Mouse (Mus musculus) stomach, embryonic 15.5 days (tissue): ENCODE measurements at regions not wholly inside any gene's neighbourhood (a gene's known extent, or its start where the extent isn't known, plus 50 kb on each side); places are given as distances from the start of the nearest gene placed in this dataset.

Experiments
- ATAC-seq: fragments of 200-750 bp; cut with Nextera tagmentation; 2 replicates; pipeline ENCODE4 v1.8.0; 2017; ENCODE audit warnings: low read depth, moderate number of reproducible peaks, moderate TSS enrichment; ENCODE audit not compliant: insufficient read depth, low FRiP score
- H3K27ac ChIP-seq: fragments of 300-500 bp; sonication (generic); 2 replicates; pipeline ENCODE4 v1.5.1; 2015; ENCODE audit warnings: mild to moderate bottlenecking, inconsistent platforms
- H3K27me3 ChIP-seq: fragments of 300-500 bp; sonication (generic); replicated peaks from 2 replicates; pipeline ENCODE4 v1.6.1; 2015; ENCODE audit warnings: inconsistent platforms
- H3K36me3 ChIP-seq: fragments of 300-500 bp; sonication (generic); 2 replicates; pipeline ENCODE4 v1.6.1; 2015; ENCODE audit warnings: inconsistent platforms
- H3K4me1 ChIP-seq: fragments of 300-500 bp; sonication (generic); 2 replicates; pipeline ENCODE4 v1.6.1; 2015; ENCODE audit warnings: inconsistent platforms
- H3K4me2 ChIP-seq: fragments of 300-500 bp; sonication (generic); 2 replicates; pipeline ENCODE4 v1.6.1; 2015; ENCODE audit warnings: mild to moderate bottlenecking, inconsistent platforms
- H3K4me3 ChIP-seq: fragments of 300-500 bp; sonication (generic); replicated peaks from 2 replicates; pipeline ENCODE4 v1.5.1; 2015; ENCODE audit warnings: inconsistent platforms
- H3K9ac ChIP-seq: fragments of 300-500 bp; sonication (generic); 2 replicates; pipeline ENCODE4 v1.6.1; 2015; ENCODE audit warnings: inconsistent platforms
- H3K9me3 ChIP-seq: fragments of 300-500 bp; sonication (generic); 2 replicates; pipeline ENCODE4 v1.6.1; 2016; ENCODE audit warnings: inconsistent platforms
- WGBS: fragments of 180-500 bp; shearing (Covaris S2); methylation state at CpG from one replicate; pipeline ENCODE4 v1.1.7; 2015; 5-methylcytosine and 5-hydroxymethylcytosine counted together

DNA sequence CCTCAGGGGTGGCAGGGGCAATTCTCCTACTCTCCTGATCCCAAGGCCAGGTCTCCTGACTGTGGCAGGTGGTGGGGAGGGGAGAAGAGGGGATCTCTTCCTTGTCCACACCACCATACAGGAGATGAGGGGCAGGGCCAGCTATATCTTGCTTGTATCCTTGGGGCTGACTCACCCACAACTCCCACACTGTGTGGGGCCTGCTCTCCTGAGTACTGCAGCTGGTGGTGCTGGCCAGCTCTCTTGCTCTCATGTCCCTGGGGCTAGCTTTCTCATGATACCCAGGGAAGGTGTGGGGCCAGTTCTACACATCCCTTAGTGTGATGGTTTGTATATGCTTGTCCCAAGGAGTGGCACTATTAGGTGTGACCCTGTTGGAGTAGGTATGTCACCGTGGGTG lies 177.4 kb downstream of the Shq1 start:
- no peak for ATAC-seq
- 63% methylated on average over 1 of the region's 1 CpGs for whole genome bisulfite sequencing

DNA sequence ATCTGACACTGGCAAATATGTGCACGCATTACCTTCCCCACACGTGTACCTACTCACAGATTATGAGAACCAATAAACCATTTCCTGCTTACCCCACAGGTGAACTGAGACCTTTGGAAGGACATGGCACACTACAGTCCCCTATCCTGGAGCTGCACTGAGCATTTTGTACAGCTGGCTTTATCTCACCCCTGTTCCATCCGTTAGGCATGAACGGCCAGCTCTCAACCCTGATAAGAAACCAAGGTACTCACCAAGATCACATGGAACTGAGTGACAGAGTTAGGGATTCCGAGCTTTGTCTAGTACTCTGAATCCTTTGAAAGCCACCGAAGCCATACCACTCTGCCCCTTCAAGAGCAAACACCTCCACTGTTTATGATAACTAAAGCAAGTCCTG lies 179.1 kb downstream of the Shq1 start:
- Histone ChIP-seq H3K9ac (no peak overlapping the region), H3K9me3 (no peaks in the 10 kb centered on the region), H3K27ac (no peak overlapping the region), H3K27me3 (no peaks in the 10 kb centered on the region), H3K4me2 (no peak overlapping the region), H3K4me3 (no peak overlapping the region), H3K4me1 (no peaks in the 10 kb centered on the region), H3K36me3 (no peaks in the 10 kb centered on the region)
- ATAC-seq = no peak
- 72% methylated on average over 6 of the region's 6 CpGs for WGBS

More for the DNA sequence above, 177.4 kb downstream of the Shq1 start:
- H3K9me3 ChIP-seq = no peaks in the 10 kb centered on the region
- H3K27me3 ChIP-seq = no peaks in the 10 kb centered on the region
- no peak overlapping the region for H3K9ac ChIP-seq
- H3K4me3 ChIP-seq = no peak overlapping the region
- no peaks in the 10 kb centered on the region for H3K36me3 ChIP-seq
- H3K4me1 ChIP-seq = no peaks in the 10 kb centered on the region
- H3K27ac ChIP-seq = no peak overlapping the region
- no peak overlapping the region for H3K4me2 ChIP-seq

DNA sequence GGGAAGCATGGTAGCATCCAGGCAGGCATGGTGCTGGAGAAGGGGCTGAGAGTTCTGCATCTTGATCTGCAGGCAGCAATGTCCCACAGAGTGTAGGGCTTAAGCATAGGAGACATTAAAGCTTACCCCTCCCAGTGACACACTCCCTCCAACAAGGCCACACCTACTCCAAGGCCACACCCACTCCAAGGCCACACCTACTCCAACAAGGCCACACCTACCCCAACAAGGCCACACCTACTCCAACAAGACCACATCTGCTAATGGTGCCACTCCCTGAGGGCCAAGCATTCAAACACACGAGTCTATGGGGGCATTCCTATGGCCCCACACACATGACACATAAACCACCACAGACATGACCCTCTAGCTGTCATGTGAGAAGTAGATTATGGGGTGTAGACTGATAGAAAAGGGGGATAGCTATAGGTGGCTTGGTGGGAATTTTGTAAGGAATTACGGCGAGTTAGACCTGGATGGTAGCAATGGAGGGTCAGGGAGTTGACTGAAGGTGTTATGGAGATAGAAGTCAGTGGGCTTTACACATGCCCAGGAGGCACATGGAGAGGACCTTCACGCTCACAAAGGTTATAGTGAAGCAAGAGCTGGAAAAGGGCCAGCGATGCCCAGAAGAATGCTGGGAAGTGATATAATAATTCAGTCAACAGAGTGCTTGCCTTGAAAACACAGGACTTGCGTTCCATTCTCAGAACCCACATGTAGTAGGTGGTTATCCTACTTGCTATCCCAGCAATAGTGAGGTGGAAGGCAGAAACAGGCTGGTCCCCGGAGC lies 179.8 kb downstream of the Shq1 start:
- H3K27ac ChIP-seq = no peak overlapping the region
- 92% methylated on average over 7 of the region's 7 CpGs for WGBS
- ATAC-seq = no peak

DNA sequence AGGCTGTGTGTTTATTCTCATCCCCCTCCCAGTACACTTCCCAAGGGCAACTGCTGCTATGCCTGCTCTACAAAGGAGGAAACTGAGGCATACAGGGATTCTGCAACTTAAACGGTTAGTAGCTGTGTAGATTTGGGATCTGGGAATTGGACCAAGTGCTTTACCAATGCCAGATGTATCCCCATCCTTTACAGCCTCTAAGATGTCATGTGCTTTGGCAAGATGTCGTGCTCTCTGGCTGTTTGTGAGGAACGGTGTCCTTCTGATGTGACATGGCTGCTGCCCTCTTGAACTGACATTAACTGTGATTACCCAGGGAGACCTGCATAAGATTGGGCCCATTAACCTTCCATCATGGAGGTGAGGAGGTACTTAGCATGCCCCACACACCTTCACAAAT lies 187.1 kb downstream of the Shq1 start:
- peaks cover 14% of the 10 kb centered on the region; the same call in 1 of the 2 replicates for H3K4me1 ChIP-seq
- no peaks in the 10 kb centered on the region for H3K36me3 ChIP-seq
- no peak overlapping the region for H3K27ac ChIP-seq
- no peaks in the 10 kb centered on the region for H3K9me3 ChIP-seq
- 0 out of 2 replicates have a peak, but pooled peaks cover 4% of the 10 kb centered on the region for H3K27me3 ChIP-seq
- H3K4me2 ChIP-seq = peak overlapping the region; percentile 26; the same call in 1 of the 2 replicates
- no peak overlapping the region for H3K9ac ChIP-seq
- 57% methylated on average over 3 of the region's 3 CpGs for WGBS
- ATAC-seq = no peak
- H3K4me3 ChIP-seq = no peak overlapping the region

More for the DNA sequence above, 179.8 kb downstream of the Shq1 start:
- no peaks in the 10 kb centered on the region for H3K27me3 ChIP-seq
- no peaks in the 10 kb centered on the region for H3K4me1 ChIP-seq
- no peak overlapping the region for H3K4me2 ChIP-seq
- no peaks in the 10 kb centered on the region for H3K9me3 ChIP-seq
- no peak overlapping the region for H3K9ac ChIP-seq
- H3K4me3 ChIP-seq = no peak overlapping the region
- H3K36me3 ChIP-seq = no peaks in the 10 kb centered on the region

- Histone ChIP-seq H3K4me1 (peaks cover 14% of the 10 kb centered on the region; the same call in 1 of the 2 replicates), H3K9ac (0 out of 2 replicates have a peak overlapping the region, but pooled peaks have one; percentile 6), H3K4me3 (no peak overlapping the region), H3K36me3 (no peaks in the 10 kb centered on the region), H3K9me3 (no peaks in the 10 kb centered on the region), H3K4me2 (peak overlapping the region; percentile 26), H3K27me3 (0 out of 2 replicates have a peak, but pooled peaks cover 4% of the 10 kb centered on the region), H3K27ac (no peak overlapping the region)
- 7% methylated on average over 14 of the region's 14 CpGs for WGBS
- peak; percentile 65; the same call in 1 of the 2 replicates for ATAC-seq
Observed at GRCm38 (mm10) chr6:100483084-100483810, 187.7 kb downstream of the Shq1 start.

DNA sequence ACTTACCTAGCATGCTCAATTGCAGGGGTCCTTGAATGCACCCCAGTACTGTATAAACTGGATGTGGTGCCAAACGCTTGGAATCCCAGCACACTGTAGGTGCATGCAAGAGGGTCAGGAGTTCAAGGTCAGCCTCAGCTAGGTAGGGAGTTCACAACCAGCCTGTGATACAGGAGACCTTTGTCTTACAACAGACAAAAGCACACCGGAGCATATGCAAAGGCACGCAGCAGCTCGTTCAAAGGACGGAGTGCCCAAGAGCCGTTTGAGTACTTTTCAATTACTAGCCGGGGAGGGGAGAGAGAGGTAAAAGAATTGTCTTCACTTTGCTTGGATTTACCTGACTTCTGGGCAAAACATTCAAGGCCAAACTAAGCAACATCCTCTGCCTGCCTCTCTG lies 188.4 kb downstream of the Shq1 start:
- Histone ChIP-seq H3K9me3 (no peaks in the 10 kb centered on the region), H3K4me1 (peaks cover 14% of the 10 kb centered on the region; the same call in 1 of the 2 replicates), H3K4me2 (peak overlapping the region; percentile 26; the same call in 1 of the 2 replicates), H3K27me3 (0 out of 2 replicates have a peak, but pooled peaks cover 4% of the 10 kb centered on the region), H3K36me3 (no peaks in the 10 kb centered on the region), H3K9ac (0 out of 2 replicates have a peak overlapping the region, but pooled peaks have one; percentile 6), H3K4me3 (no peak overlapping the region), H3K27ac (no peak overlapping the region)
- 27% methylated on average over 7 of the region's 7 CpGs for WGBS
- no peak for ATAC-seq

DNA sequence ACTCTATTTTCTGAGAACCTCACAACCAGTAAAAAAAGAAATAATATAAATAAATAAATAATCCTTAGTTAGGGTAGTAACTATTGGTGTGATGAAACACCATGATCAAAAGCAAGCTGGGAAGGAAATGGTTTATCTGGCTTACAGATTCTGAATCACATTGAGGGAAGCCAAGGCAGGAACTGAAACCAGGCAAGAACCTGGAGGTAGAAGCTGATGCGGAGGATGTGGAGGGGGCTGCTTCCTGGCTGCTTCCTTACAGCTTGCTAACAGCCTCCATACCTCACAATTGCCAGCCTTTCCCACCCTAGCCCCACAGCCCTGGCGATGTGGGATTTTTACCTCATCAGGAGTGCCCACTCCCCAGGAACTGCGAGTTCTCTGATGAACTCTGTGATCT lies 190.4 kb downstream of the Shq1 start:
- no peak for ATAC-seq
- 80% methylated on average over 3 of the region's 3 CpGs for WGBS
- H3K4me2 ChIP-seq = no peak overlapping the region
- H3K9ac ChIP-seq = no peak overlapping the region
- H3K27me3 ChIP-seq = 0 out of 2 replicates have a peak, but pooled peaks cover 4% of the 10 kb centered on the region
- no peak overlapping the region for H3K4me3 ChIP-seq
- no peaks in the 10 kb centered on the region for H3K36me3 ChIP-seq
- H3K9me3 ChIP-seq = no peaks in the 10 kb centered on the region
- peaks cover 14% of the 10 kb centered on the region; the same call in 1 of the 2 replicates for H3K4me1 ChIP-seq
- H3K27ac ChIP-seq = no peak overlapping the region

GRCm38 (mm10) chr6:100479881-100480280 lies 191.1 kb downstream of the Shq1 start:
- Histone ChIP-seq H3K36me3 (no peaks in the 10 kb centered on the region), H3K4me1 (peaks cover 14% of the 10 kb centered on the region; the same call in 1 of the 2 replicates), H3K9me3 (no peaks in the 10 kb centered on the region), H3K4me2 (no peak overlapping the region), H3K27ac (no peak overlapping the region), H3K4me3 (no peak overlapping the region), H3K9ac (no peak overlapping the region), H3K27me3 (0 out of 2 replicates have a peak, but pooled peaks cover 4% of the 10 kb centered on the region)
- 47% methylated on average over 6 of the region's 6 CpGs for WGBS
- ATAC-seq = no peak

DNA sequence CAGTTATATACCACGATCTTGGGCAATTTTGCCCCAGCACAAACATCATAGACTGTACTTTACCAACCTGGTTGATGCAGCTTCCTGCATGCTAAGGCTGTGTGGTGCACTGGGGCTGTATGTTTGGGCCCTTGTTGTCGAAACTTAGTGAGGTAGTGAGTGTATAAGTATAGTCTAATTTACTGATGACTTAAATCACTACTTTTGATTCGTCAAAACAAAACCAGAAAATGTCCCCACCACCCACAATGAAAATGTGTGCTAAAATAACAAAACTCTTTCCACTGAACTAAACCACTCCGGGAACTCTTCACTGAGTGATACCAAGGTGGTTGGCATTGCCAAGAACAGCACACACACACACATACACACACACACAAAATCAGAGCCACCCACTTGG lies 191.5 kb downstream of the Shq1 start:
- H3K27ac ChIP-seq = no peak overlapping the region

DNA sequence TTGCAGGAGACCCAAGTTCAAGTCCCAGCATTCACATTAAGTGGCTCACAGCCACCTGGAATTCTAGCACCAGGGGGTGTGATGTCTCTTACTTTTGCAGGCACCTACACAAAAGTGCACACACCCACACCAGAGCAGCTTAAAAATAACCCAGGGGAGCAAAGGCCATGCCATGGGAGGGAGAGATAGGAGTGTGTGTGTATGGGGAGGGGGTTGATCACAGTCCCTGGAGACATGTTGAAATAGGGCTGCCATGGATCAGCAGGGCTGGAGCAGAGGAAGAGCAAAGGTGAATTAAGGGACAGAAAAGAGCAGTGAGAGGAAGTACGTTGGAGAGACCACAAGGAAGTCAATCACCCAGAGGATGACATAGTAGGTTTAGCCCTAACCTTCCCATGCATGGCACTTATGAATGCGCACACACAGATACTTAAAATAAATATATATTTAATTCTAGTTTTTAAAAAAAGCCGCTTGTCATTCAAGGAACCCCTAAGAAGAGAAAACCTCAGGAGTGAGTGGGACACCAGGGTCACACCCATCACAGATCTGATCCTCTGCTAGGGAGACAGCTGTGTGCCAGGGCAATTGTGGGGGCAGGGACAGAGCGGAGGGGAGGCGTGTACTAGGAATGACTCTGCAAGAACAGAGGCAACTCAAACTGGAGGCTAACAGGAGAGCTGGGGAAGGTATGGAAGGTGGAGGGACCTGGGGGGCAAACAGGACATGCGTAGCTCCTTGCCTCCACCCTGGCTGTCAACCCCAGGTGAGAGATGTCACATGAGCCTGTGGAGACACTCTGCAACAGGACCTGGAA lies 189.5 kb upstream of the Rybp start:
- no peaks in the 10 kb centered on the region for H3K4me1 ChIP-seq
- no peak overlapping the region for H3K9ac ChIP-seq
- H3K27me3 ChIP-seq = no peaks in the 10 kb centered on the region
- H3K36me3 ChIP-seq = no peaks in the 10 kb centered on the region
- H3K27ac ChIP-seq = no peak overlapping the region
- H3K9me3 ChIP-seq = no peaks in the 10 kb centered on the region
- WGBS = 80% methylated on average over 6 of the region's 6 CpGs
- no peak for ATAC-seq
- H3K4me3 ChIP-seq = no peak overlapping the region
- H3K4me2 ChIP-seq = no peak overlapping the region

More for the DNA sequence above, 191.5 kb downstream of the Shq1 start:
- Histone ChIP-seq H3K36me3 (no peaks in the 10 kb centered on the region), H3K9me3 (no peaks in the 10 kb centered on the region), H3K4me2 (no peak overlapping the region), H3K27me3 (0 out of 2 replicates have a peak, but pooled peaks cover 4% of the 10 kb centered on the region), H3K9ac (no peak overlapping the region), H3K4me3 (no peak overlapping the region), H3K4me1 (peaks cover 14% of the 10 kb centered on the region; the same call in 1 of the 2 replicates)
- WGBS = 81% methylated on average over 4 of the region's 4 CpGs
- ATAC-seq = no peak

DNA sequence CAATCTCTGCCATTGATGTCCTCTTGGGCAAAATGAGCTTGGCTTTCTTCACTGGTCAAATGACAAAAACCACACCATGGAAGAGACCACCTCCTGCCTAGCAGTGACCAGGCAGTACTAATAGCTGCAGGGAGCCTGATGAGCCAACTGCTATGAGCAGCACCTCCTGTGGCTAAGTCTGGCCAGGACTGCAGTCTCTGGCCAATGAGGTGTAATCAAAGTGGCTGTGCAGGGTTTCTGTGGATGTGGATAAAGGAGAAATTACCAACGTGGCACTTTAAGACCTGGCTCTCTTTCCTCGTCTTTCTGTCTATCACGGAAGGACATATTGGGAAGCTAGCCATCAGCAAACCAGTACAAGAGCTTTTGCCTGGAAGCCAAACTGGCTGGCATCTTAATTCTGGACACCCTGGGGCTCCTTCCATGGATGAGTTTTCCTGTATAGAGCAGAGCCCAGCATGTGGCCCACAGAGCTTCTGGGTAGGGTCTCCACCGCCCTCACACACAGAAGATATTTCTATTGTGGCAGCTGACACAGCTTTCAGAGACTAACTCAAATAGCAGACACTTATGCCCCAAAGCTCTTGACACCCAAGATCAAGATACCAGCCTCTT lies 188.2 kb upstream of the Rybp start:
- H3K27ac ChIP-seq = no peak overlapping the region
- H3K4me2 ChIP-seq = no peak overlapping the region
- H3K4me1 ChIP-seq = no peaks in the 10 kb centered on the region
- no peaks in the 10 kb centered on the region for H3K27me3 ChIP-seq
- H3K9me3 ChIP-seq = no peaks in the 10 kb centered on the region
- H3K36me3 ChIP-seq = no peaks in the 10 kb centered on the region
- no peak overlapping the region for H3K4me3 ChIP-seq
- WGBS = 82% methylated on average over 4 of the region's 4 CpGs
- H3K9ac ChIP-seq = no peak overlapping the region; the same call in 1 of the 2 replicates
- no peak for ATAC-seq
